Mouse (Mus musculus) thymus, postnatal 4 days (tissue): ENCODE data around the gene Rnps1.
"Not testable (repeated sequence)": the region's sequence is repeated elsewhere in the genome, so short reads cannot be mapped to it uniquely, and the experiment has no call there.

Source experiments
- DNase-seq: peaks from one replicate; pipeline ENCODE4 v3.0.0; 2021

The Rnps1 gene

GRCm38 (mm10) chr17:24414230-24414976 lies at the start of gene Rnps1:
Rnps1 (plus strand) TSS chr17:24414565.
- peak; percentile 94 for DNase-seq

GRCm38 (mm10) chr17:24365863-24366262 lies 48.5 kb upstream of the Rnps1 start:
- no peak for DNase-seq

- DNase-seq: no peak
These were observed 39.2 kb upstream of the Rnps1 start for GRCm38 (mm10) chr17:24375094-24375712.

GRCm38 (mm10) chr17:24375886-24376285 lies 38.5 kb upstream of the Rnps1 start:
- DNase-seq: no peak

GRCm38 (mm10) chr17:24378496-24378895 lies 35.9 kb upstream of the Rnps1 start:
- no peak for DNase-seq

GRCm38 (mm10) chr17:24383789-24384188 lies 30.6 kb upstream of the Rnps1 start:
- DNase-seq: no peak

GRCm38 (mm10) chr17:24388711-24389110 lies 25.7 kb upstream of the Rnps1 start:
- DNase-seq: no peak

- peak; percentile 66 for DNase-seq
These were observed 24.5 kb upstream of the Rnps1 start for GRCm38 (mm10) chr17:24389865-24390264.

GRCm38 (mm10) chr17:24391149-24391548 lies 23.2 kb upstream of the Rnps1 start:
- peak; percentile 55 for DNase-seq

- DNase-seq: no peak
These were observed 20.8 kb upstream of the Rnps1 start for GRCm38 (mm10) chr17:24393527-24393926.

GRCm38 (mm10) chr17:24394456-24394855 lies 19.9 kb upstream of the Rnps1 start:
- no peak for DNase-seq

- no peak for DNase-seq
These were observed 12.0 kb upstream of the Rnps1 start for GRCm38 (mm10) chr17:24402371-24402770.

- DNase-seq: no peak
These were observed 7.1 kb upstream of the Rnps1 start for GRCm38 (mm10) chr17:24407116-24407803.

- peak; percentile 61 for DNase-seq
These were observed 681 bp upstream of the Rnps1 start for GRCm38 (mm10) chr17:24413557-24414211.

- DNase-seq: no peak
These were observed 646 bp downstream of the Rnps1 start for GRCm38 (mm10) chr17:24415011-24415410.

GRCm38 (mm10) chr17:24416051-24416652 lies 1.8 kb downstream of the Rnps1 start:
- DNase-seq: no peak

- no peak for DNase-seq
These were observed 8.7 kb downstream of the Rnps1 start for GRCm38 (mm10) chr17:24423114-24423513.

GRCm38 (mm10) chr17:24424489-24424888 lies 10.1 kb downstream of the Rnps1 start:
- no peak for DNase-seq

- not testable (repeated sequence) for DNase-seq
These were observed 11.0 kb downstream of the Rnps1 start for GRCm38 (mm10) chr17:24425326-24425725.

- DNase-seq: no peak
These were observed 11.5 kb downstream of the Rnps1 start for GRCm38 (mm10) chr17:24425905-24426304.

GRCm38 (mm10) chr17:24426471-24427169 lies 12.3 kb downstream of the Rnps1 start, which contains the start of gene Eci1:
Eci1 (plus strand) TSS chr17:24426641.
- peak; percentile 79 for DNase-seq

GRCm38 (mm10) chr17:24427170-24427557 lies 12.8 kb downstream of the Rnps1 start:
- no peak for DNase-seq
